Mouse (Mus musculus) central nervous system, embryonic 14 days (tissue): Measurements from ENCODE around the gene Sertad3. TPM values are rescaled to one million over a fixed set of nuclear protein-coding genes. Genes with fewer than 3 reads are reported as not detected.

Source experiments
- polyA plus RNA-seq: library from polyadenylated mRNA; depleted of rRNA; stranded (reverse); fragments of >200 nt; gene quantifications from 2 replicates; pipeline ENCODE4 v1.2.3, GENCODE M21; 2012; rRNA removed

The Sertad3 gene
- 12.0 and 16.2 TPM in 2 replicates for polyA plus RNA-seq

GRCm38 (mm10) chr7:27473156-27473834 lies at the start of gene Sertad3:
TSS of gene Sertad3 (plus strand) at chr7:27473768.

GRCm38 (mm10) chr7:27447419-27448286 lies 25.9 kb upstream of the Sertad3 start, which contains the start of the genes Sptbn4 and Blvrb:
TSS of gene Sptbn4 (minus strand) at chr7:27447686.
TSS of gene Blvrb (plus strand) at chr7:27447978.

GRCm38 (mm10) chr7:27486770-27487697 lies 13.5 kb downstream of the Sertad3 start, which contains the start of gene Sertad1:
TSS of gene Sertad1 (plus strand) at chr7:27486910.

GRCm38 (mm10) chr7:27499036-27499435 lies 25.5 kb downstream of the Sertad3 start, which contains the start of gene Prx:
TSS of gene Prx (plus strand) at chr7:27499324.

GRCm38 (mm10) chr7:27522967-27523366 lies 49.4 kb downstream of the Sertad3 start, which contains the start of gene Hipk4:
TSS of gene Hipk4 (plus strand) at chr7:27523267.

Other genes starting within 250 kb of the Sertad3 start
- 12.6 and 13.0 TPM in 2 replicates for gene Itpkc, start 245.1 kb upstream of the Sertad3 start, polyA plus RNA-seq
- 42.3 and 43.1 TPM in 2 replicates for gene Coq8b, start 240.7 kb upstream of the Sertad3 start, polyA plus RNA-seq
- gene Numbl, start 215.3 kb upstream of the Sertad3 start, polyA plus RNA-seq: 95.3 and 97.1 TPM in 2 replicates
- 23.4 and 35.0 TPM in 2 replicates for gene Ltbp4, start 136.1 kb upstream of the Sertad3 start, polyA plus RNA-seq
- 139 and 156 TPM in 2 replicates for gene Shkbp1, start 117.7 kb upstream of the Sertad3 start, polyA plus RNA-seq
- gene Gm20479, start 116.3 kb upstream of the Sertad3 start, polyA plus RNA-seq: not detected in 2 replicates
- gene Sptbn4, start 26.1 kb upstream of the Sertad3 start, polyA plus RNA-seq: 19.9 and 20.5 TPM in 2 replicates
- 18.0 and 25.5 TPM in 2 replicates for gene Blvrb, start 25.8 kb upstream of the Sertad3 start, polyA plus RNA-seq
- 6.8 and 10.9 TPM in 2 replicates for gene Sertad1, start 13.1 kb downstream of the Sertad3 start, polyA plus RNA-seq
- 2.2 and 3.5 TPM in 2 replicates for gene Prx, start 25.6 kb downstream of the Sertad3 start, polyA plus RNA-seq
- 1.7 and 2.3 TPM in 2 replicates for gene Hipk4, start 49.5 kb downstream of the Sertad3 start, polyA plus RNA-seq
- gene Pld3, start 79.5 kb downstream of the Sertad3 start, polyA plus RNA-seq: 131 and 151 TPM in 2 replicates
- 42.0 and 43.1 TPM in 2 replicates for gene 2310022A10Rik, start 79.5 kb downstream of the Sertad3 start, polyA plus RNA-seq
- gene Akt2, start 117.8 kb downstream of the Sertad3 start, polyA plus RNA-seq: 70.1 and 73.9 TPM in 2 replicates
- gene Ttc9b, start 180.1 kb downstream of the Sertad3 start, polyA plus RNA-seq: 36.9 and 44.1 TPM in 2 replicates
- 65.0 and 67.7 TPM in 2 replicates for gene Map3k10, start 200.8 kb downstream of the Sertad3 start, polyA plus RNA-seq
- 6.6 and 8.8 TPM in 2 replicates for gene Zfp607b, start 215.6 kb downstream of the Sertad3 start, polyA plus RNA-seq